Mouse (Mus musculus): ENCODE measurements around the gene Tecr.

DNA sequence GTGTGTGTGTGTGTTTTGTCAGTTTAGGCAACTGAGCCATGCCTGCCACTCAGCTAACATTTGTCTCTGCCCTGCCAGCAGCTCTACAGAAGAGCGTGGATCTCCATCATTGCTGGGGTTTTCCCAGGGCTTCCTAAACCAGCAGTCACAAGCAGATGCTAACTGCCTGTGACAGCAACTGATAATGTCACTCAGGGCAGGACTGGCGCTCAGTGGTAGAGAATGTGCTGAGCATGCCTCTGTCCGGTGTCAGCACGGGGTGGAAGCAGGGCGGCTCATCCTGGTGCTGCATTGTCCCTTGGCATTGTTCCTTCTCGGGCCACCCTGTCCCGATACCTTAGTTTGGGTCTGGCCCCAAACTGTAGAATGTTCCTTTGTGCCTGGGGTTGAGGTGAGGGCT lies 15.8 kb upstream of the Tecr start:
- TF ChIP-seq EP300 (IDR thresholded peaks at IDR 0.05; ENCODE audit: low read depth in 1 of 2, low read length in 2 of 2) (no peak), POLR2A (IDR thresholded peaks at IDR 0.05; ENCODE audit: control insufficient read depth in 1 of 2, insufficient read depth in 1 of 2, low read depth in 1 of 2, low read length in 2 of 2, poor library complexity in 1 of 2) (no peak), HCFC1 (IDR thresholded peaks at IDR 0.05; ENCODE audit: low read depth, low read length) (no peak), CTCF (IDR thresholded peaks at IDR 0.05 in 2 of 3, conservative IDR thresholded peaks at IDR 0.05 in 1 of 3; ENCODE audit: control insufficient read depth in 1 of 3, insufficient read depth in 1 of 3, low read depth in 2 of 3, low read length in 3 of 3, poor library complexity in 1 of 3, severe bottlenecking in 1 of 3) (no peak), ZNF384 (IDR thresholded peaks at IDR 0.05; ENCODE audit: low read depth, low read length) (no peak), POLR2AphosphoS2 (IDR thresholded peaks at IDR 0.05; ENCODE audit: low read length) (no peak), NELFE (IDR thresholded peaks at IDR 0.05; ENCODE audit: low read depth, low read length) (no peak), TBP (IDR thresholded peaks at IDR 0.05; ENCODE audit: low read depth, low read length) (no peak), RAD21 (IDR thresholded peaks at IDR 0.05; ENCODE audit: low read depth, low read length) (no peak)
